Mouse (Mus musculus): ENCODE measurements around the gene Tnrc6b.

DNA sequence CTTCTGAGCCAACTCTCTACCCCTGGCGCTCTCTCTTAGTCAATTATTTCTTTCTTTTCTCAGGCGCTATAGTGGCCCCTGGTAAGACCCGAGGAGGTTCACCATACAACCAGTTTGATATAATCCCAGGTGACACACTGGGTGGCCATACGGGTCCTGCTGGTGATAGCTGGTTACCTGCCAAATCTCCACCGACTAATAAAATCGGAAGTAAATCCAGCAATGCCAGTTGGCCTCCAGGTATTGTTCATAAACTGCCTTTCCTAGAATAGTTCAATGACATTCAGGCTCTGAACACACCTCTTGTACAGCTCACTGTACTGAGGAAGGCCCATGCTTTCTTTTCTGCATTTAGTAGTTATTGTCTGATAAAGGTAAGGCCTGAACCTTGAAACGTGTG is 205.5 kb downstream of the Tnrc6b start:
- TF ChIP-seq CTCF (IDR thresholded peaks at IDR 0.05; ENCODE audit: extremely low read depth, insufficient read length, insufficient replicate concordance, low read depth, low read length): no peak
- no peak for TF ChIP-seq POLR2A (IDR thresholded peaks at IDR 0.05; ENCODE audit: low read depth, low read length)
